Mouse (Mus musculus) testis, adult 2 months (tissue): ENCODE data around the gene Ccdc8. TPM values are rescaled to one million over a fixed set of nuclear protein-coding genes. Genes with fewer than 3 reads are reported as not detected.
A peak's percentile ranks its signal among the peaks of the same experiment; 100 is the strongest.

Source experiments
- H3K27ac ChIP-seq: fragments of 200-500 bp; 2 replicates; pipeline ENCODE4 v1.5.1; 2012; ENCODE audit warnings: low read depth, low read length; ENCODE audit not compliant: control insufficient read depth, insufficient read depth
- H3K27me3 ChIP-seq: fragments of 200-500 bp; 2 replicates; pipeline ENCODE4 v1.6.1; 2012; ENCODE audit warnings: mild to moderate bottlenecking, low read length, moderate library complexity; ENCODE audit not compliant: control insufficient read depth, insufficient read depth
- H3K36me3 ChIP-seq: fragments of 200-500 bp; 2 replicates; pipeline ENCODE4 v1.6.1; 2012; ENCODE audit warnings: mild to moderate bottlenecking, low read length; ENCODE audit not compliant: control insufficient read depth, insufficient read depth
- H3K4me1 ChIP-seq: fragments of 200-500 bp; 2 replicates; pipeline ENCODE4 v1.6.1; 2012; ENCODE audit warnings: low read length; ENCODE audit not compliant: control insufficient read depth, insufficient read depth
- H3K4me3 ChIP-seq: fragments of 200-500 bp; 2 replicates; pipeline ENCODE4 v1.5.1; 2012; ENCODE audit warnings: low read depth, mild to moderate bottlenecking, low read length, moderate library complexity, mixed read lengths; ENCODE audit not compliant: control insufficient read depth
- CTCF ChIP-seq: fragments of 200-500 bp; IDR thresholded peaks from 2 replicates; pipeline ENCODE4 v1.5.1; 2012; ENCODE audit warnings: low read depth, mild to moderate bottlenecking, inconsistent platforms, low read length, moderate library complexity; ENCODE audit not compliant: control insufficient read depth, insufficient read depth, insufficient replicate concordance
- POLR2A ChIP-seq: fragments of 200-500 bp; IDR thresholded peaks from 2 replicates; pipeline ENCODE4 v1.6.1; 2012; ENCODE audit warnings: low read depth, mild to moderate bottlenecking, inconsistent platforms, low read length, moderate library complexity; ENCODE audit not compliant: control insufficient read depth
- polyA plus RNA-seq: library from polyadenylated mRNA; depleted of rRNA; stranded (reverse); fragments of >200 nt; gene quantifications from 2 replicates; pipeline ENCODE4 v1.2.3, GENCODE M21; 2012

Ccdc8 gene
- polyA plus RNA-seq, 1 experiment, result 1.6 TPM

DNA sequence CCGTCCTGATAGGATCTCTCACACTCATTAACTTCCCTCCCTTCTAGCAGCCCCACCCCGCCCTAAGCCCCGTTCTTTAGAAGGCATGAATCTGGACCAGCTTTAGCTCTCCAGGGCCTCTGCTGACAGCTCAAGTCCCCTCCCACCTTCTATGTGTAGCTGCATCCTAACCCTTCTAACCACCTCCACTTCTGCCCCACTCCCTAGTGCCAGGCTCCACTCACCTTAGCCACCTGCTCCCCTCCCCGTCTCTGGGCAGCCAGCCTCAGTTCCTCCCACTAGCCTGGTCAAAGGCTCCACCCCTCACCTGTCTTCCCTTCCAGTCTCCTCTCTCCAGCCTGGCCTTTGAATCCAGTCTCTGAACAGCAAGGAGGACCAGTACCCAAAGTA lies 33.0 kb downstream of the Ccdc8 start:
- TF ChIP-seq POLR2A, result no peak
- no peak for TF ChIP-seq CTCF
- Histone ChIP-seq H3K27ac (no peak overlapping the region), H3K27me3 (no peaks in the 10 kb centered on the region), H3K36me3 (no peaks in the 10 kb centered on the region; the same call in 1 of the 2 replicates), H3K4me1 (peaks cover 18% of the 10 kb centered on the region), H3K4me3 (no peak overlapping the region)

DNA sequence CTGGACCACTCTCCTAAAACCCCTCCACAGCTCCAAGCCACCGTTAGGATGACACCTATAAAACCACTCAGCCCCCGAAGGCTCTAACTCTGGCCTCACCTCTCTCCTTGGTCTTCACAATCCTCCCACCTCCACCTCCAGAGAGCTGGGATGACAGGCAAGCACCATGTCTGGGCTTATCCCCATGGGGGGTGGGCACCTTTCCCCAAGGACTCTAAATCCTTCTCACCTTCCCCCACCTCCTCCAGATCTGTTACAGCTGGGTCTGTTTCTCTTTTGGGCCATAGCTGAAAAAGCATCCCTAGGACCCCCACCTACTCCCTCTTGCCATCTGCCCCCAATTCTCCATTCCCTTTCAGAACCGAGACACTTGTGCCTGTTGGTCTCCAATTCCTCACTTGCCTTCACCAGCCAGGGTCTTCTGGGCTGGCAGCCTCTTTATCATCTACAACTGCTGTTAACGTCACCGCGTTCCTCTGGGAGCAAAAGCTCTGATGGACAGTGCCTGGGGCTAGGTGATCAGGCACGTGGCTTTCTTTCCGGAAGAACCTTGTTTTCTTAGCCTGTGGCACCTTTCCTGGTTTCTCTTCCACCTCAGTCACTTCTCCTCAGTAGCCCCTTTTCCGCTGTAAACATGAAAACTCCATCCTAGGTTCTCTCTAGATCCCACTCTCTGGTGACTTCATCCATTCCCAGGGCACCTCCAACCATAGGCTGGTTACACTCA lies 33.6 kb downstream of the Ccdc8 start:
- Histone ChIP-seq H3K36me3 (no peaks in the 10 kb centered on the region; the same call in 1 of the 2 replicates), H3K4me1 (peaks cover 18% of the 10 kb centered on the region), H3K27me3 (no peaks in the 10 kb centered on the region), H3K27ac (no peak overlapping the region), H3K4me3 (peak overlapping the region; percentile 94)
- TF ChIP-seq POLR2A (no peak), CTCF (no peak)

DNA sequence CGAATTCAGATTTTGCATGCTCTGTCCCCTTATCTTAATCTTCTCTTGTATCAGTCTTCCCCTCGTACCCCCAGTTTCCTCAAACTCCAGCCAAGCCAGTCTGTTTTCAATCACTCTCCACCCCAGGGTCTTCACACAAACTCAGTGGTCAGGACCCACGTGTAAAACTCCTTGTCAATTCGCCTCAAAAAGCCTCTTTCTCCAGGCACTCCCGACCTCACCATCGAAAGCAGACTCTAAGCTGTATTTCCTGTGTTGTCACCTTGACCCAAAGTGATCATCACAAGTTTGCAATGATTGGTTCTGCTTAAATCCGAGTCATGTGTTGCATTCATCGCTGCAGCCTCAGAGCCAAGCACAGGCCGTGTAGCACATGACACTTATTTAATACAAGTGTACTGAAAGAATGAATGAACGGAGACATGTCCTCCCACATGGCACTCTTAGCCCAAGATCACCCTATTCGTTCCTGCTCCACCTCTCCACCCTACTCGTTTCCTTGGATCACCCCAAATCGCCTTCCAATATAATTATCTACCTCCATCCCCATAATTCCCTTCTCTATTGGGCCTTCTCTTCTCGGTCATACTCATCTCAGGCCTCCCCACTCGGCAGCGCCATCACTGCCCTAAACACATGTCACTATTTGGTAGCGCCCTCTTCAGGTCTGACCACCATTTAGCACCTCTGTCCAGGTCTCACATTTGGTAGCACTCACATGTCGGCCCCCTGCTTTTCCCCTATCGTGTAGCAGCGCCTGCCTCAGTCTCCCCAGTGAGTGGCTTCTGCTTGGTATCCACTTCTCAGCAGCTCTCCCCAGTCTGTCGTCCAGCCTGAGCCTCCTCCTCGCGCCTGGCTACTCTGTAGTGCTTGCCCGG lies 34.4 kb downstream of the Ccdc8 start:
- Histone ChIP-seq H3K27me3 (no peaks in the 10 kb centered on the region), H3K4me1 (peaks cover 18% of the 10 kb centered on the region), H3K36me3 (no peaks in the 10 kb centered on the region; the same call in 1 of the 2 replicates), H3K4me3 (peak overlapping the region; percentile 94), H3K27ac (peak overlapping the region; percentile 92)
- TF ChIP-seq CTCF (peak; percentile 49; the same call in 1 of the 2 replicates), POLR2A (no peak)

DNA sequence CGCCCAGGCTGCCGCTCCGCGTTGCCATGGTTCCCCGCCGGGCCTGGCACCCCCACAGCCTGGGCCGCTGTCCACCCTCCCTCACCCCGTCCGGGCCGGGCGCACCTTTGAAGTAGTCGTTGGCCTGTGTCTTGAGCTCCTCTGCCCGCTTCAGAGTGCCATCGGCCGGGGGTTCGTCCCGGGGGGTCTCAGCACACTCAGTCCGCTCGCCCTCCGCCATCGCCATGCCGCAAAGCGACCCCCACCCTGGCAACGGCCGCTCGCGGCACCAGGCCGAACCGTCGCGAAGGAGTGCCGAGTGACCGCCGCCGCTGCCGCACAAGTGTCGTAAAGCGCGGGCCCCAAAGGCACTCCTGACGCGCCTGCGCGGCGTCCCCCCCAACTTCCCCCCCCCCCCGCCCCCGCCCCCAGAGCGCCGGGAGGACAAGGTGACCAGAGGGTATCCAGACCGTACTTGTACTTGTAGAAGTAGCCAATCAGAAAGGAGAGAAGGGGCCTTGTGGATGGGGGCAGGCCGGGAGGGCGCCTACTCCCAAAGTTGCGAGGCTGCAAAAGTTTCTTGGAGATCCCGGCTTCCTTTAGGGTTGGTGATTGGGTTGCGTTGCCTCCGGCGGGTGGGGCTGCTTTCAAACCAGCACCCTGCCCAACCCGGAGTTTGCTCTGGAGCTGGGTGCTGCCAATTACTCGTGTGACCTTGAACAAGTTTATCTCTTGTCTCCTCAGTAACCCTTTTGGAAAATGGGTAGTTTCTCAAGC lies 35.3 kb downstream of the Ccdc8 start, which contains the start of gene Ppp5c:
Gene Ppp5c (minus strand): TSS at position 337 of the 756 bp plus-strand sequence.
- H3K27ac ChIP-seq, result peak within 1 kb of the TSS; percentile 92
- H3K36me3 ChIP-seq, result no peaks in the 10 kb centered on the region; the same call in 1 of the 2 replicates
- TF ChIP-seq CTCF, result no peak
- TF ChIP-seq POLR2A, result peak; percentile 46
- peak within 1 kb of the TSS; percentile 94 for H3K4me3 ChIP-seq
- no peaks in the 10 kb centered on the region for H3K27me3 ChIP-seq
- H3K4me1 ChIP-seq, result peaks cover 18% of the 10 kb centered on the region

DNA sequence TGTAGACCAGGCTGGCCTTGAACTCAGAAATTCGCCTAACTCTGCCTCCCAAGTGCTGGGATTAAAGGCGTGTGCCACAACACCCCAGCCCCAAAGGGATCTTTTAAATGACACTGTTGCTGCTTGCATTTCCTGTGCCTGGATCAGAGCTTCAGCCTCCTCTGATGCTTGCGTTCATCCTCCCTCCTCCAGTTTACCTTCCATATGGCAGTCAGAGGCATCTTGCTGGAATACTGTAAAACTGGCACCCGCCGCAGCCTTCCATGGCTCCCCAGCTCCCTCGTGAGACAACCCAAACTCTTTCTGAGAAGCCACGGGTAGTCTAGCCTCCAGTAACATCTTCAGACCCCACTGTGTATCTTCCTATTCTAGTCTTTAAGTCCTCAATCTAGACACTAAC lies 36.4 kb downstream of the Ccdc8 start:
- H3K4me1 ChIP-seq, result peaks cover 18% of the 10 kb centered on the region
- H3K4me3 ChIP-seq, result no peak overlapping the region
- no peaks in the 10 kb centered on the region for H3K27me3 ChIP-seq
- TF ChIP-seq CTCF, result no peak
- no peak for TF ChIP-seq POLR2A
- H3K36me3 ChIP-seq, result no peaks in the 10 kb centered on the region; the same call in 1 of the 2 replicates
- no peak overlapping the region for H3K27ac ChIP-seq

DNA sequence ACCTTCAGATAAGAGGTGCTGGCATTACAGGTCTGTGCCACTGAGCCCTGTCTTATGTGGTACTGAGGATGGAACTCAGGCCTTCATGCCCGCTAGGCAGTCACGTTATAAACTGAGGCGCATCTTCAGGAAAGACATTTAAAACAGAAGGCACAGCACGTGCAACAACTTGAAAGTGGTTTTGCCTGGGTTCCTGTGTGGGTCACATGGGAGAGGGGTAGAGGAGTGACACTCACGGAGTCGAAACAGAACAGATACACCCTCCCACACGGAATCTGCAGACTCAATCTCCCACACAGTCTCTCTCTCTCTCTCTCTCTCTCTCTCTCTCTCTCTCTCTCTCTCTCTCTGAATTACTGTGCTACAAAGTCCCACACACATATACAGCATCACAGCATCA lies 37.7 kb downstream of the Ccdc8 start:
- Histone ChIP-seq H3K27me3 (no peaks in the 10 kb centered on the region), H3K27ac (no peak overlapping the region), H3K4me1 (peaks cover 15% of the 10 kb centered on the region), H3K36me3 (no peaks in the 10 kb centered on the region), H3K4me3 (no peak overlapping the region)
- TF ChIP-seq POLR2A (no peak), CTCF (no peak)
